Mouse (Mus musculus) heart, postnatal 4 days (tissue): Measurements from ENCODE around the gene Fam126a. TPM values are rescaled to one million over a fixed set of nuclear protein-coding genes. Genes with fewer than 3 reads are reported as not detected.
A peak's percentile ranks its signal among the peaks of the same experiment; 100 is the strongest.

Experiments used
- DNase-seq: peaks from one replicate; pipeline ENCODE4 v3.0.0; 2021
- total RNA-seq, 2 experiments: library from RNA; stranded (reverse); gene quantifications; 2 replicates each; pipeline ENCODE4 v1.2.3; 2021

The Fam126a gene
- total RNA-seq, 2 experiments from 2014 or later, result 62.4 to 65.1 TPM

DNA sequence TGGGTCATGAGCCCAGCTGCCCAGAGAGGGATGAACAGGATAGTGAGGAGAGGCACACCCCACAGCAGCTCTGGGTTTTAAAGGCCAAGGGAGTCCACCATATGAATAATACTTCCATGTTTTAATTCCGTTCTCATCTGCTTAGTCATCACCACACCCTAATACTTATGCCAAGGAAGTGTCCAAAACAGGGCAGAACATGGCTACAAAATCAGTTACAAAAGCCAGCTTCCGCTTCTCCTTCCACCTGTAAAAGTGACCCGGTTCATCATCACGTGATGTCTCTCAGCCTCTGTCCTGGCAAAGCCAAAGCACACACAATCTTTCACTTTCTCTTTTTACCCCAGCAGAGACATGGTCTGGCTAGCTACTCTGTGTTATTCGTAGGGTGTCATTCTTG is 8.9 kb upstream of the Fam126a start:
- DNase-seq, result no peak

DNA sequence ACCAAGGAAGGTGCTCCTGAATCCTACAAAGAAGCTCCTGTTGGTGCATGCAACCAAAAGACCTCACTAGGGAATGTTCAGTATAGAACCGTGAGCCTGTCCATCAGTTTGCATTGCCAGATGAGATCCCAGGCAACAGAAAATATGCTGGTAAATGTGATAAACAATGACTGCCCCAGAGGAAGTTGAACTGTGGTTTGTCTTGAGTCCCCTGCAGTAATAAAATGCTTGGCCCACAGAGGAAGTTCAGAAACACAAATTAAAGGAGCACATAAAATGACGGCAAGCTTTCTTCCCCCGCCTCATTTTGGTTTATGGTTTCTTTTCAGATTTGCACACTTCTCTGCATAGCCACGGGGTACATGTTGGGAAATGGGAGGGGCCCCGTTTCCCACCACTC is 8.3 kb upstream of the Fam126a start:
- DNase-seq, result no peak

DNA sequence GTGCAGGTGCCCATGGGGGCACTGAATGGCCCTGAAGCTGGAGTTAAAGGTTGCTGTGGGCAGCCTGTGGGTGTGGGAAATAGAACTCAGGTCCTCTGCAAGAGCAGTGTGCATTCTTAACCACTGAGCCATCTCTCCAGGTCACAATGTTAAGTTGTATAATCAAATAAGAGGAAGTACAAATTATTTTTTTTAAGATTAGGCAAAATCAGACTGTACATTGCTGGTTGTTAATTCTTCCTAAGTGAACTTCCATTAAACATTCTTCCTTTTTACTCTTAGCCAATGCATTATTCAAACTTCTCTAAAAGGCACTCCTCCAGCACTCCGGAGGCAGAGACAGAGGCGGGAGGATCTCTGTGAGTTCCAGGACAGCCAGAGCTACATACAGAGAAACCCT is 7.7 kb upstream of the Fam126a start:
- no peak for DNase-seq

DNA sequence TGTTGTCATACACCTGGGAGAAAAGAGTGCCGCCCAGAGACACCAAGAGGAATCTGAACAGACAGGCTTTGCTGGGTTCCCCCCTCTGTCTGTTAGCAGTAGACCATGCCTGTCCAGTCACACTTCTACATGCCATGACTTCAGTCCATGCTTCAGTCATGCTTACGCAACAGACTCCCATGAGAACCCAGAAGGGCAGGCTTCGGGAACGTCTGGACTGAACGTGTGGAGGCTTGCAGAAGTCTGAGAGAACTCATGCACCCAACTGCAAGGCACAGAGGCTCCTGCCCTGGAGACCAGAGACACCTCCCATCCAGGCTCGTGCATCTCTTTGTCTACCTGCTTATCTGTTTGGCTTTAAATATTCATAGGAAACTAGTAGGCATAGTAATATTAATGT is 6.2 kb upstream of the Fam126a start:
- no peak for DNase-seq

DNA sequence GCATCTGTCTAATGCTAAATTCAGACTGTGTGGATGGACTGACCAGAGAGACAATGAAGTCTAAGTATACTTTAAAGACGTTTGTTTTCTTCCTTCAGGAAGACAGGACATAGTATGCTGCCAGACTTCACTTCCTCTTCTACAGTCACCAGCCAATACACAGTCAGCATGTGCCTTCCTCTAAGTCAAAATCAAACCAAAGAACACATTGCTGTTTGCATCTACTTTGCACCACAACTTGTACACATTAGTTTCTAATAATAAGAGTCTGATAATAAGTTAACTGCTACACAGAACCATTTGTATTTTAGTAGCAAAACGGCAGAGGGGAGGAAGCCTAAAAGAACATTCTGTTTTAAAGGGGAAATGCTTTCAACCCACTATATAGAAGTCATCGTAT is 4.5 kb upstream of the Fam126a start:
- DNase-seq, result no peak

DNA sequence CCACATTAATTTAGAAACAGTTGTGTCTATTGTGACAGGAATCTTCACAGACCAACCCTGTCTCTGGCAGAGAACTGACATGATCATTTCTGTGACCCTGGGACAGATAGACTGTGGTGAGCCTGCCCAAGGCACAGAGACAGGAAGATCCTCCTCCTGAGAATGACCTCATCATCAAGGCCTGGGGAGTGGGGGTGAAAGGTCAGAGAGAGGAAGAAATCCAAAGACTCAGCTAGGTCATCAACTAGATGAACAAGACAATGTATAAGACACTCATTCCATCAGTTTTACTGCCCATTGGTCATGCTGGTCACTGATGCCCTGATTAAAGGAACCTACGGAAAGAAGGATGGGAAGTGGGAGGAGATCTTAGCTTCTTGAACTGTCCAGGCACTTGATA is 3.6 kb upstream of the Fam126a start:
- no peak for DNase-seq

DNA sequence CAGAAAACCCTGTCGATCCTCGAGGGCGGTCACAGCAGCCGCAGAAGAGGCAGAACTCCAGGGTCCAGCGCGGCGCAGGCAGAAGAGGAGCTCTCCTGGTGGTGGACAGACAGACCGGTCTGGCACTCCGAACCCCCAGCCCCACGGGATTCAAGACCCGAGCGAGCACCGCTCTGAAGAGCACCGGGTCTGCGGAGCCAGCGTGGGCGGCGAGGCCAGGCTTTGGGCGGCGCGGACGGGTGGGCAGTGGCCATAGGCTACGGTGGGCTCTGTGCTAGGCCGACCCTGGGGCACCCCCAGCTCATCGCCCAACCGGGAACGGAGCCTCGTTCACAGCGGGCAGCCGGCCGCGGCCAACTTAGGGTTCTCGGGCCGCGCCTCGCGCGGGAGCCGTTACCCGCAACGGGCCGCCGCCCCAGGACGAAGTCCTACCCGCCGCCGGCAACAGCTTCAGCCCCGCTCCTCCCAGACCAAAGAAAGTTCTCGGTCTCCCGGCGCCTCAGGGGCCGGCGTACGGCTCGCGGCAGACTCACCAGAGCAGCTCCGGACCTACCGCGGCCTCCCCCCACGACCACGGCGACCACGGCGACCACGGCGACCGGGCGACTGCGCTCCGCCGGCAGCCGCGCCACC is 428 bp downstream of the Fam126a start:
- DNase-seq, result peak; percentile 53

DNA sequence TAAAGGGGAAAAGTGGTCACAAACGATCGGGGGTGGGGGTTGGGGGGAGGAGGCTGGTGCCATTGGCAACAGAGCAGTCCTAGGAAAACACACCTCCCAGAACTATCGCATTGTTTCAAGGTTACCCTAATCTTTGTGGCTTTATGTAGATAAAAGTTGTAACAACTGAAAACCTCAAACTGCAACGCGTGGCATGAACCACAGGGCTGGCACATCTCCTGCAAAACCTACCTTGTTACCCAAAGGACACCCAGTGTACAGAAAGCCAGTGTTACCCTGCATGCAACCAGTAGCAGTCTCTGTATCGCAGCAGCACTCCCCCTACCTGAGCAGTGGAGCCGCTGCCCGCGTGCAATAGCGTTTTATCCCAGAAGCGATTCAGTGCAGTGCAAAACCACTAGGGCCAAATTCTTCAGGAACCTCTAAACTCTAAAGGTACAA is 1.1 kb downstream of the Fam126a start:
- DNase-seq, result peak; percentile 65

DNA sequence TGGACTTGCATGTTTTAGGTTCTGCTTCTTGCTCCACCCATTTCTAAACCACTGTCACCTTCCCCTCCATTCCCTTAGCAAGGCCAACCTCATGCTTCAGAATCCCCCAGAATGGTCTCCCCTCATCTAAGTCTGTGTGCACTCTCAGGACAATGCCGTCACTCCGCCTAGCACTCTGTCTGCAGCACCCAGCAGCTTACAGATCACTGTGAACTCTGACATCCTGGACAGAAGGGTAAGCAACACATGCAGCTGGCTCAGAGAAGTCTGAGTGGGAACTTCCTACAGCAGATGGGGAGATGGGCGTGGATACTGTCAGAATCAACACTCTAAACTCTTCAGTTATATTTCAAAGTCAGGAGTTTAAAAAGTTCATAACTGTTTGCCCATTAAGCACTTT is 5.5 kb downstream of the Fam126a start:
- no peak for DNase-seq

DNA sequence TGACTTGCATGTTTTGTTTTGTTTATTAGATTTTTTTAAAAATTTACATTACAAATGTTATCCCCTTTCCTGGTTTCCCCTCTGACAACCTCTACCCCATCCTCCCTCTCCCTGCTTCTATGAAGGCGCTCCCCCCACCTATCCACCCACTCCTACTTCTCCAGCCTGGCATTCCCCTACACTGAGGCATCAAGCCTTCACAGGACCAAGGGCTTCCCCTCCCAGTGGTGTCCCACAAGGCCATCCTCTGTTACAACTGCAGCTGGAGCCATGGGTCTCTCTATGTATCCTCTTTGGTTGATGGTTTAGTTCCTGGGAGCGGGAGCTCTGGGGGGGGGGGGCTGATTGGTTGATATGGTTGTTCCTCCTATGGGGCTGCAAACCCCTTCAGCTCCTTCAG is 7.3 kb downstream of the Fam126a start:
- no peak for DNase-seq

DNA sequence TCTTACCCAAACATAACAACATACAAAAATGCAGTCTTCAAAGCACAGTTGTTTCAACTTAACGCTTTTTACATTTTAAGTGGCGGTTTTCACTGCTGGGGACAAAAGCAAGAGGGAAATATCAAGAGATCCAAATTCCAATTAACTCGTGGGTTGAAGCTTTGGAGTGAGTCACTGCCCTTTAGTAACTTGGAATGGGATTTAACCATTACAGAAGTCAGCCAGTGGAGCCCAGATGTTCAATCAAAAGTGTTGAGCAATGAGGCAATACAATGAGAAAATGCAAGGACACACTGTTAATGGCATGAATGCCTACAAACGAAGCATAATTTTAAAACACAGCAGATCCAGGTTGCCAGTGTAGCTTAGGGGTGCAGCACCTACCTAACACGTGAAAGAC is 8.8 kb downstream of the Fam126a start:
- DNase-seq, result no peak

DNA sequence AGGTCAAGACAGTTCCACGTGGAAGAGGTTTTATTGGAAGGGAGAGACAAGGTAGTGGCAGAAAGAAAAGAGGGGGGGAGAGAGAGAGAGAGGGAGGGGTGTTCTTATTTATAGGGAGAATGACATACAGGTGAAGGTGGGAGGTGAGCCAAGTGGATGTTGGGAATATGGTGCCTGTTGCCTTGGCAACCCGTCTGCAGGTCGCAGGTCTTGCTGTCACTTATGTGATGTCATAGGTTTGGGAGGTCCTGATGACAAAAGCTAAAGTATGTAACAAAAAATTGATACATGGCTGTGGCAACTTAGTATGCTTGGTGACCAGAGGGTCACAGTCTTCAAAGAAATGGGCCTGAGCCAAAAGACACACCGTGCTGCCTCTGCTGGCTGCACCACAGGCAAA is 10.1 kb downstream of the Fam126a start:
- DNase-seq, result no peak

DNA sequence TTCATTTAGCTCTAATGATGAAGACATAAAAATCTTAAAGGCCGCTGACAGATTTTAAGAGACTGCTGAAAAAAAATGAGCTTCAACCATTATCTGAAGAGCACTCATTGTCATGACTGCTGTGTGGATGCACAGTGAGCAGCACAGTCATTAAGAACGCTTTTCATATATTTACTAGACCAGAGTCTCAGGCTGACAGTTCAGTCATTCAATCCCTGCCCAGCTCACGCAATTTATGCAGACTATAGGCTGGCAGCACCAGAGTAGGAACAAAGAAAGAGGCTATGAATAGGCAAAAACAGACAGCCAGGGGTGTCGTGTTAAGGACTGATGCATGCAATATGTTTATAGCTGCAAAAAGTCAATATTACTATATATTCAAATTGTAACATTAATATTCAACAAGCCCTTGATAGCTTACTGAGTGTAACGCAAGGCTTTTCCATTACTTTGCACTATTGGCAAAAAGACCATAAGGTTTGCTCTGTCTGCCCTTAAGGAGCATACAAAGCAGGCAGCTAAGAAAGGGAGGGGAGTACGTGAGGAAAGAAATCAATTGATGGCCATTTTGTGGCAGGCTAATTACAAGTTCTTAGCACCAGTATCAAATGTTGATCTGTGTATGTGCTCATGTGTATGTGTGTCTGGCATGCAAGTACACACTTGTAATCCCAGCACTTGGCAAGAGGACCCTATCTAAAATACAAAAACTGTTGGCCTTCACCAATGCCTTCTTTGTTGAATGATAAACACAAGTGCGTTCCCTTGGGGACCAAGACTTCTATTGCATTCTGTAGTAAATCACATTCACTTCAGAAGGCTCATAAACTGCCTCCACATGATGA is 10.9 kb downstream of the Fam126a start:
- DNase-seq, result no peak

DNA sequence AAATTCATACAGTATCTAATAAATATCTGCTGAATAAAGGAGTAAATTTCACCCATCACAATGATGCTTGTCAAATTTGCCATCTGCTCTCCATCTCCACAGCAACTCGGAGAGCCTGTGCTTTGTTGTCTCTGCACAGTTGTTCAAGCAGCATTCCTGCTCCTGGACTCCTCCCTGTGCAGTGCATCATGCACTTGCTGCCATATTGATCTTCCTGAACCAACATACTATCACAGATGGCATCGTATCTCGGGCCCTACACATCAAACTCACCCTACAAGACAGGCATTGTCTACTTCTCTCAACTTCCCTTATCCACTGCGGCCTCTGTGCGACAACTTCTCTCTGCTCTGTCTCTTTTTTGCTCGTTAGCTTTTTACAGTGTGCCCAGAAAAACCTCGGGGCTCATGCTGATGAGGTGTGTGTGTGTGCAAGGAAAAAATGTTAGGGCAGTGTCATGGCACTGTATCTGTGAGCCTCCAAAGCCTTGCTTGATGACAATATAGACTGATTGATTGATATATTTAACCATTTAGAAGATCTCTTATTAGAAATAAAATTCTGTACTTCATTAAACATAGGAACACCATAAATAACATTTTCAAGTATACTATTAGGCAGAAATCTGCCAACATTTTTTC is 11.7 kb downstream of the Fam126a start:
- no peak for DNase-seq

DNA sequence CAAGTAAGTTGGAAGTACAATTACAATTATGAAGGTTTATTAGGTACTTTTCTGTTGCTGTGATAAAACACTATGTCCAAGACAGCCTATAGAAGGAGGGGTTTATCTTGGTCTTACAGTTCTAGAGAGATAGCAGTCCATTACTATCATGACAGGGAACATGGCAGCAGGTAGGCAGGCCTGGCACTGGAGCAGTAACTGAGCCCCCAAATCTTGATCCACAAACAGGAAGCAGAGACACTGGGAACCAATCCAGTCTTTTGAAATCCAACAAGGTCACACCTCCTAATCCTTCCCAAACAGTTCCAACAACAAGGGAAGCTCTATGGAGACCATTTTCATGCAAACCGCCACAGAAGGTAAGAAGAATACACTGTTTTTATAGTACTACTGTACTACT is 13.6 kb downstream of the Fam126a start:
- no peak for DNase-seq

DNA sequence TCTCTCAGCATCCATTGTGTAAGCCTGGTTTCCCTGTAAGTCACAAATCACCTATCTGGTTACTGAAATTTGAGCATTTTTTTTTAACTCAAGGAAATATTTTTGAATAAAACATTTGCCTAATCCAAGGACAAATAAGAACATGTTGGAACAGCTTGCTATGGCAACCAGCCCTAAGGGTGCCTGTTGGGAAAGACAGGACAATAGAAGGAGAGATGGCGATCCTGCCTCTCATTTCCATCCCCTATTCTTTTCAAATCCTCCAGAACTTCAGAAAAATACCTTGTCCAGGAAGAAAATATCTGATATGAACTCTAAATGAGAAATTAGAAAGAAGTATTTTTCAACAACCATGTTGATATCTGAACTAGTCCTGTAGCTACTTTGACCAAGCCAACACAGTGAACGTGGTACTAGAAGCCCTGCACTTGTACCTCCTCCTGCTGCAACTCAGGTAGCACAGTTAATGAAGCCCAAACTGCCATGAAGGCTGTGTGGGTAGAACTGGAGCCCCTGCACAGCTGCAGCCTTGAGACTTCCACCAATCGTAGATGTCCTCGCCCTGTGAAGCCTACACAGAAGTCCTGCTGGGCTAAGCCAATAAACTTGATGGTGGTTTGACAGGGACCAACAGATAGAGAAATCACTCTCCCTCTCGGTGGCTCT is 17.0 kb downstream of the Fam126a start:
- no peak for DNase-seq

DNA sequence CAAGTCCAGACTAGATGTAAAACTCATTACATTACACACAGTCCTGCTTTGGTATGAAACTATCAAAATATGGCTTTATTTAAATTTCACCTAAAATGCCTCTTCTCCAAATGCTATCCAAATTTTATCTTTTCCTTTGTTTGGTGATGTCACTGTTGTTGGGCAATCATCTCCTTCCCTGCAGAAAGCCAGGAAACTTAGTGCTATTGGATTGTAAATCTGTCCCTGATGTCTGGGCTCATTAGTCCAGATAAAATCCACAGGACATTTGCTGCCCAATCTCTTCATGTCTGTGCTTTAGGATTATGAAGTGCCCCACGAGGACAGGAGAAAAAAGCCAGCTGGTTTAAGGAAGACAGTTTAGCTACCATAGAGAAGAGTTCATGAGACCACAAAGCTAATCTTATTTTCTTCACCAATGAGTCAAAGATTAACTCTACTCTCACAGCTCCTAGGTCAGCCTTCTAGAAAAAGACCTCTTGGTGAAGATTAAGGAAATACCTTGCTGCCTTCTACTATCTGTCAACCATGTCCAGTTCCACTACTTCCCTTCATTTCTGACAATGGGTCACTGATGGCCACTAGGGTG is 31.3 kb downstream of the Fam126a start:
- no peak for DNase-seq

DNA sequence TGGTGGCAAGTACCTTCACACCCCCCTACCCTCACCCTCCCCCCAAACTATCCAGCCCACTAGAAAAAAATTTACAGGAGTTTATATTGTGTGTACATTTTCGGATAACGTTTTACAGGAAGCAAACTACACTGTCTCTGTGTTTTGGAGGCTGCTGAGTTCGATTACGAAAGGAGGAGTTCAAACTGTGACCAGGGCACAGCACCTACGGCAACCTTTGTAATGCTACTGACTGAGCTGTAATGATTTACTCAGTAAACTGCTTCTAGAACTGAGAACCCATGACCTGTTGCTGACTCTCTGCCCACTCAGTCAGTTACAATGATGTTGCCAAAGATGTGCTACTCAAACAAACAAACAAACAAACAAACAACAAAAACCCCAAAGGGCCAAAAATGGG is 34.5 kb downstream of the Fam126a start:
- no peak for DNase-seq

DNA sequence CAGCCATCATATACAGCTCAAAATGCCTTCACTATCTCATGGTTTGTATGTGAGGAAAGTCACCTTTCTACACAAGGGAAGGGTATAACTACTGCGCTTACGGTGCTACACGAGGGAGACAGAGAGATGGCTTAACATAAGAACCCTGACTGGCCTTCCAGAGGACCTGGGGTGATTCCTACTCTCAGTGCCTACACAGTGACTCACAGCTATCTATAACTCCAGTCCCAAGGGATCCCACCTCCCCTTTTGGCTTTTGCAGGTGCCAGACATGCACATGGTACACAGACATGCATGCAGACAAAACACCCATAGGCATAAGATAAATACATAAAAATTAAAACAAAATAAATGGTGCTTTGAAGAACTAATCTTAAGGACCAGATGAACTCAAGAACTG is 35.6 kb downstream of the Fam126a start:
- no peak for DNase-seq

DNA sequence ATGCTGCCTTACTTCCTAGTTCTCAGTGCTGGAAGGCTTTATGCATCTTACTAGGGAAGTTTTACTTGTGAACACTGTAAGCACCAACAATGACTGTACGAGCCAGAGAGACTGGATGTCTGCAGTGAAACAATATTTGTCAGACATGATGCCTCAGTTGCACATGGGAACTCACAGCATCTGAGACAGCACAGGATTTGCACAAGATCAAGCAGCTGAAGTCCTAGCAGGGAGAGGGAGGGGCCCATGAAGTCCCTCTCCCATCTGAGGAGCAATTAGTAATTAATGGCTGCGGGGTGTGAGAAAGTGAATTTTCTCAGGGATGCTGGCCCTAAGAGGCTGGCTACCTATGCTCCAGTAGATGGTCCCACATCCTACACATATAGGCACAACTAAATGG is 36.3 kb downstream of the Fam126a start:
- no peak for DNase-seq

DNA sequence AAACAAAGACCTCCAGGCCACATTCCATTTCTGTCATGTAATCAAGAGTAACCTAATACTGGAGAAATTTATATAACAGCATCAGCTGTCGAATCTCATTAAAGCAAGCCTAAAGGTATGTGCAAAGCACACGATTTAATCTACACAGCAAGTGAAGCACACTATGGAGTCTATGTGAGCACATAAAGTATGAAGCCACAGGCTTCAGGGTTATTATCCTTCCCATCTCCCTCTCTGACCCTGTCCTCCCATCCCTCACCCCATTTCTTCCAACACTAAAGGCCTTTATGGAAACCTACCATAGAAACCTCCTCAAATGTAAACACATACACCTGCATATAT is 37.0 kb downstream of the Fam126a start:
- DNase-seq, result no peak

DNA sequence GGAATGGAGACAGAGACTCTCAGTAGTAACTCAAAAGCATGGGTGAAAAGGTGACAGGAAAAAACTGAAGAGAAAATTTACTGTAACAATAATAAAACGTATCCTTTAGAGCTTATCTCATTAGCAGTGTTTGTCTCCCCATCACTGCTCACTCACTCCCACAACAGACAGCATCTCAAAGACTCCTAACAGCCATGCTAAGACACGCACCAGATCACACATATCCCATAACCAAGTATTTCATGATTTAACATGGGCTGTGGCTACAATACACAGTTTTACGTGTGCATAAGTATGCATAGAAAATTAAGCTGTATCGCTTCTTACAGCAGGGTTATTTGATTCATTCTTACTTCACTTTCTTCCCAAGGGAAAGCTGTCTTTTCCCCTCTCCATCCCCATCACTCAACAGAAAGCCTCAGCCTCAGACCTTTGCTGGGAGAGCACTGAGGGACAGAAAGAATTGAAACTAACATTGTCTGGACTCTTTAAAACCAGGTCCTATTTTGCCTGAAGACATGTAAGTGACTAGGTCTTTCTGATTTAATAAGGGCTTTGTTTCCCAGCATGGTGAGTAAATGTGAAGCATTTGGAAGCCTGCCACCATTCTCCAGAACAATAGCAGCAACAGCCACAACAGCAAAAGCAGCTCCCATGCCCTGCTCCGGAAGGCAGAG is 37.5 kb downstream of the Fam126a start:
- peak; percentile 73 for DNase-seq
